Mouse (Mus musculus): ENCODE results near the gene Tcam1. TPM values are rescaled to one million over a fixed set of nuclear protein-coding genes. Genes with fewer than 3 reads are reported as not detected.
A peak's percentile ranks its signal among the peaks of the same experiment; 100 is the strongest.

The Tcam1 gene
- polyA plus RNA-seq, 1 experiment from 2014 or later = 0.07 TPM

- H3K36me3 ChIP-seq (ENCODE audit: insufficient read depth, low read length) = no peaks in the 10 kb centered on the region
- H3K4me2 ChIP-seq (replicated peaks; ENCODE audit: low read depth, low read length) = no peak overlapping the region
- 67% methylated on average over 7 of the region's 7 CpGs for WGBS
- H3K27me3 ChIP-seq (replicated peaks; ENCODE audit: insufficient read depth, low read length) = no peaks in the 10 kb centered on the region
- no peak overlapping the region for H3K27ac ChIP-seq (ENCODE audit: low read length)
- DNase-seq (ENCODE audit: low spot score) = no peak
- H3K9ac ChIP-seq (replicated peaks; ENCODE audit: low read depth) = no peak overlapping the region
- H3K4me1 ChIP-seq (ENCODE audit: insufficient read depth, low read depth, low read length) = peaks cover 11% of the 10 kb centered on the region; the same call in 1 of the 2 replicates
- no peak overlapping the region for H3K4me3 ChIP-seq (ENCODE audit: low read depth, low read length)
- TF ChIP-seq CTCF (IDR thresholded peaks at IDR 0.05) (no peak), EP300 (IDR thresholded peaks at IDR 0.05) (no peak)
- H3K9me3 ChIP-seq (ENCODE audit: low read length) = no peaks in the 10 kb centered on the region
- ATAC-seq = no peak
Observed at GRCm38 (mm10) chr11:106317801-106318200, 41.3 kb downstream of the Tcam1 start.

GRCm38 (mm10) chr11:106318406-106319366 is 42.2 kb downstream of the Tcam1 start:
- H3K9ac ChIP-seq (replicated peaks; ENCODE audit: low read depth) = no peak overlapping the region
- TF ChIP-seq EP300 (IDR thresholded peaks at IDR 0.05) = no peak
- peak; percentile 15 for TF ChIP-seq CTCF (IDR thresholded peaks at IDR 0.05)

GRCm38 (mm10) chr11:106324858-106325257 is 48.4 kb downstream of the Tcam1 start:
- 53% methylated on average over 5 of the region's 5 CpGs for WGBS
- Histone ChIP-seq H3K9me3 (ENCODE audit: low read length) (no peaks in the 10 kb centered on the region), H3K4me2 (replicated peaks; ENCODE audit: low read depth, low read length) (no peak overlapping the region), H3K36me3 (ENCODE audit: insufficient read depth, low read length) (no peaks in the 10 kb centered on the region), H3K9ac (replicated peaks; ENCODE audit: low read depth) (no peak overlapping the region), H3K4me3 (ENCODE audit: low read depth, low read length) (no peak overlapping the region), H3K4me1 (ENCODE audit: insufficient read depth, low read depth, low read length) (no peaks in the 10 kb centered on the region), H3K27ac (ENCODE audit: low read length) (no peak overlapping the region), H3K27me3 (replicated peaks; ENCODE audit: insufficient read depth, low read length) (no peaks in the 10 kb centered on the region)
- DNase-seq (ENCODE audit: low spot score) (no peak), ATAC-seq (no peak)
- TF ChIP-seq CTCF (IDR thresholded peaks at IDR 0.05) (no peak), EP300 (IDR thresholded peaks at IDR 0.05) (no peak)

More at GRCm38 (mm10) chr11:106318406-106319366, 42.2 kb downstream of the Tcam1 start:
- no peak overlapping the region for H3K27ac ChIP-seq (ENCODE audit: low read length)
- H3K27me3 ChIP-seq (replicated peaks; ENCODE audit: insufficient read depth, low read length) = no peaks in the 10 kb centered on the region
- DNase-seq (ENCODE audit: low spot score) = peak; percentile 28
- no peak overlapping the region for H3K4me2 ChIP-seq (replicated peaks; ENCODE audit: low read depth, low read length)
- 57% methylated on average over 20 of the region's 21 CpGs for WGBS
- H3K4me3 ChIP-seq (ENCODE audit: low read depth, low read length) = no peak overlapping the region
- no peaks in the 10 kb centered on the region for H3K36me3 ChIP-seq (ENCODE audit: insufficient read depth, low read length)
- H3K9me3 ChIP-seq (ENCODE audit: low read length) = no peaks in the 10 kb centered on the region
- H3K4me1 ChIP-seq (ENCODE audit: insufficient read depth, low read depth, low read length) = peaks cover 5% of the 10 kb centered on the region; the same call in 1 of the 2 replicates
- ATAC-seq = 0 out of 2 replicates have a peak, but pooled peaks have one; percentile 12

GRCm38 (mm10) chr11:106325566-106326206 is 49.2 kb downstream of the Tcam1 start:
- Histone ChIP-seq H3K9me3 (ENCODE audit: low read length) (no peaks in the 10 kb centered on the region), H3K4me2 (replicated peaks; ENCODE audit: low read depth, low read length) (no peak overlapping the region), H3K27me3 (replicated peaks; ENCODE audit: insufficient read depth, low read length) (no peaks in the 10 kb centered on the region), H3K36me3 (ENCODE audit: insufficient read depth, low read length) (no peaks in the 10 kb centered on the region), H3K27ac (ENCODE audit: low read length) (no peak overlapping the region), H3K9ac (replicated peaks; ENCODE audit: low read depth) (no peak overlapping the region), H3K4me1 (ENCODE audit: insufficient read depth, low read depth, low read length) (no peaks in the 10 kb centered on the region), H3K4me3 (ENCODE audit: low read depth, low read length) (no peak overlapping the region)
- ATAC-seq (peak; percentile 37; the same call in 1 of the 2 replicates), DNase-seq (ENCODE audit: low spot score) (peak; percentile 63)
- 64% methylated on average over 8 of the region's 8 CpGs for WGBS
- no peak for TF ChIP-seq EP300 (IDR thresholded peaks at IDR 0.05)
- peak; percentile 82 for TF ChIP-seq CTCF (IDR thresholded peaks at IDR 0.05)

- Histone ChIP-seq H3K9ac (replicated peaks; ENCODE audit: low read depth) (no peak overlapping the region), H3K4me1 (ENCODE audit: insufficient read depth, low read depth, low read length) (no peaks in the 10 kb centered on the region), H3K4me3 (ENCODE audit: low read depth, low read length) (no peak overlapping the region), H3K4me2 (replicated peaks; ENCODE audit: low read depth, low read length) (no peak overlapping the region), H3K27me3 (replicated peaks; ENCODE audit: insufficient read depth, low read length) (no peaks in the 10 kb centered on the region), H3K27ac (ENCODE audit: low read length) (no peak overlapping the region), H3K9me3 (ENCODE audit: low read length) (no peaks in the 10 kb centered on the region), H3K36me3 (ENCODE audit: insufficient read depth, low read length) (no peaks in the 10 kb centered on the region)
- DNase-seq (ENCODE audit: low spot score) = no peak
- 67% methylated on average over 8 of the region's 8 CpGs for WGBS
- ATAC-seq = no peak
- TF ChIP-seq EP300 (IDR thresholded peaks at IDR 0.05) = no peak
- TF ChIP-seq CTCF (IDR thresholded peaks at IDR 0.05) = no peak
Observed at GRCm38 (mm10) chr11:106326475-106326874, 50.0 kb downstream of the Tcam1 start.

- ATAC-seq = no peak
- H3K27me3 ChIP-seq (replicated peaks; ENCODE audit: insufficient read depth, low read length) = no peaks in the 10 kb centered on the region
- H3K9ac ChIP-seq (replicated peaks; ENCODE audit: low read depth) = no peak overlapping the region
- no peaks in the 10 kb centered on the region for H3K4me1 ChIP-seq (ENCODE audit: insufficient read depth, low read depth, low read length)
- 50% methylated on average over 5 of the region's 5 CpGs for WGBS
- no peaks in the 10 kb centered on the region for H3K9me3 ChIP-seq (ENCODE audit: low read length)
- no peak overlapping the region for H3K4me2 ChIP-seq (replicated peaks; ENCODE audit: low read depth, low read length)
- no peak for DNase-seq (ENCODE audit: low spot score)
- no peak overlapping the region for H3K4me3 ChIP-seq (ENCODE audit: low read depth, low read length)
- no peak overlapping the region for H3K27ac ChIP-seq (ENCODE audit: low read length)
- TF ChIP-seq CTCF (IDR thresholded peaks at IDR 0.05) (no peak), EP300 (IDR thresholded peaks at IDR 0.05) (no peak)
- H3K36me3 ChIP-seq (ENCODE audit: insufficient read depth, low read length) = no peaks in the 10 kb centered on the region
Observed at GRCm38 (mm10) chr11:106328521-106328920, 52.0 kb downstream of the Tcam1 start.
